Mouse (Mus musculus): ENCODE results near the gene Itsn1.

Itsn1 gene

DNA sequence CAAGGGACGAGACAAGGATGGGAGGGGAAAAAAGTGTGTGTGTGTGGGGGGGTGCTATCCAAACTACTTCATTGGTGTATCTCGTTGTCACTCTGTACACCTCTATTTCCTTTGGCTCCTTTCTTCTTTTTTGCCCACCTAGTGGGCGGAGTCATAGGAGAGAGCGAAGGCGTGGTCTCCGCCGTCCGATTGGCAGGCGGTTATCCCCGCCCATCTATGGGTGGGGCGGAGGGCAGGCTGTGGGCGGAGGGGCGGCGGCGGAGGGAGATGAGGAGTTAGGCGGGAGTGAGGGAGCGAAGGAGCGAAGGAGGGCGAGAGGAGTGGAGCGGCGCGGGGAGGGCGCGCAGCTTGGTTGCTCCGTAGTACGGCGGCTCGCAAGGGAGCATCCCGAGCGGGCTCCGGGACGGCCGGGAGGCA lies at the start of gene Itsn1:
Gene Itsn1, plus strand, starts transcription at position 216 of the 417 bp plus-strand sequence.
- DNase-seq (ENCODE audit: low spot score in 2 of 2) = peak; percentile 94 to 96

DNA sequence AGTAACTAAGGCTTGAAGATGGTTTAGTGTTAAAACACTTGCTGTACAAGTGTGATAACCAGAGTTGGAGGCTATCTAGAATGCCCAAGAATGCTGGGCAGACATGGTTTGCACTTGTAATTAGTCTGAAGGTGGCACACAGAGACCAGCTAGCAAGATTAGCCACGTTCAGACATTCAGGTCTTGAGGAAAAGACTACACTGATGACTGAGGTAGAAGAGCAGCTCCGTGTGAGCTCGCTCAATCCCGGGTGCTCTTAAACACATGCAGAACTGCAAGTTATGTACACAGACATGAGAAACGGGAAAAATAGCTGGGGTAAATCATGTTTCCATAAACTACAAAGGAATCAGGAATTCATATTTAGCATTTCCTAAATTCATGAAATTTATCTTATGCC lies 48.4 kb upstream of the Itsn1 start:
- DNase-seq (ENCODE audit: low spot score in 2 of 2) = no peak

DNA sequence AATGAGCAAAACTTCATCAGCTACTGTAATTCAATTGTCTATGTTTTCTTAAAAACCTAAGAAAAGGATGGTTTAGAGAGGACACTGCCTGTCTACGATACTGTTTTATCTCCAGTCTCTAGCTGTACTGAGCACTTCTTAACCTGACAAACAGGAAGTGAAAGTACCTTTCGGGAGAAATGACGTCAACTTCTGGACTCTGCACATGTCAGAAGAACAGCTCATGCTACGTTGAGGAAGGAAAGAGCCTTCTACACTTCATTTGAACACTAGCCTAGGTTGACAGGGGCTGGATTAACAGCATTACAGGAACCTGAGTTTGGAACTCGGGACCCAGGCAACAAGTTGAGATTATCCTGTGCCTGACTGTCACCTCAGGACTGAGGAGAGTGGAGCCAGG lies 43.6 kb upstream of the Itsn1 start:
- DNase-seq (ENCODE audit: low spot score in 2 of 2) = no peak

DNA sequence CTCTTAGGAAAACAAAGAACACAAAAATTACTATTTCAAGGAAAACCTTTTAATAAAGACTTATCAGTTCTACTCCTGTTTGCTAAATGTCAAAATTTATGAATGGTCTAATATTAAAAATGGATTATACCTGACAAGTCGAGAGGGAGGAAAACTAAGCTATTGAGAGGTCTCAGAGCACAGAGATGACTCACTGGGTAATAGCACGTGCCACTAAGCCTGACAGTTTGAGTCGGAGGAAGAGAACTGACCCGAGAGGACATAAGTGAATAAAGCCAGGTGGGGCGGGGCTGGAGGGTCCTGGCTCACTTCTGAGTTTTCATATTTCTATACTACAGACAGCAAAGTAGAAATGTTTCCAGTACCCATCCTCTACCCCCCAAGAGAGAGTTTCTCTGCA lies 42.7 kb upstream of the Itsn1 start:
- DNase-seq (ENCODE audit: low spot score in 2 of 2) = no peak

DNA sequence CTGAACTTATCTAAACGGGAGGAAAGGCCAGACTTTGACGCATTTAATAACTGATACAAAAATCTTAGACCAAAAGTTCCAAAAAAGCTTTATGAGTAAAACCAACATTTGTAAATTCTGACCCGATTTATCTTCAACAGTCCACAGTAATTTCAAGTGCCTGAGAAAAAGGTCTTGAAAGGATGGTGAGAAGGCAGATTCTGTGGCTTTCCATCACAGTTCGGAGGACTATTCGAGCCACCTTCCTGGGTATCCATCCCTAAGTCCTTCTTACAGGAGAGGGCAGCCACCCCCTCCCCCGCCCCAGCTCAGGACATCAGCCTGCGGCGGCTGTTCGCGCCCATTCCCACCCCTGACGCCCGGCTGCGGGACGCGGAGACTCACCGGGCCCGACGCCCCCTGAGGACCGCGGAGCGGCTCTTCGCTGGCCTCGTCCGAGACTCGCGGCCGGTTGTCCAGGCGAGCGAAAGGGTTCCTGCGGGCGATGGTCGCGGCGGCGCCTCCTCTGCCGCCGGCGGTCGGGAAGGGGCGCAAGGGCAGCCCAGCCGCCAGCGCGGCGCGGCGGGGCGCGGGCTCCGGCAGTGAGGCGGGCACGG lies 41.0 kb upstream of the Itsn1 start:
- DNase-seq (ENCODE audit: low spot score in 2 of 2) = no peak

DNA sequence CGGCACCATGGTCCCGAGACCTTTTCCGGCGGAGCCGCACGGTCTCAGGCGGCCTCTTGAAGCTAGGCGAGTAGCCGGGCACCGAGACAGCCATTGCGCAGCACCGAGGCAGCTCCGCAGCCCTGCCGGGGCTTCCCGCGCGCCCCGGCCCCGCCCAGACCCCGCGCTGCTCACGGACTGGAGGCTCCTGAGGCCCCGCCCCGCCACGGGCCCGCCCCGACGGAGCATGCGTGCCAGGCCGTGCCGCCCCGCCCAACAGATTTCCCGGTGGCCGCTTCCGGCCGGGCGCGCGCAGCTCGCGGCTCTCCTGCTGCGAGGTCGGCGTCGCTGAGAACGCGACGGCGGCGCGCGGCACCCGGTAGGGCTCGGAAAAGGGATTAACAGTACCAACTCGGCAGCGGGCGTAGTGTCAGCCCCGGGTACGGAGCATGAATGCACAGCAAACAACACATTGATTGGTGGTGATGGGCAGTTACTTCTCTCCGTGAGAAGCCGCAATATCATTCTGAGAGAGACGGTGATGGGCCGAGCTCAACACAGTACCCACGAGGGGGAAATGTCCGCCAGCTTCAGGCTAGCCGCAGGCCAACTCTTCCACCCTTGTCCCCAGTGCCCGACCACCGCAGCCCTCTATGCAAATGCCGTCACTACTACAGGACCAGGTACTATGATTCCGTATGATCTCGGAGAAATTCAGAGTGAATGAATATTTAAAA lies 40.3 kb upstream of the Itsn1 start, which contains the start of gene Donson:
Gene Donson, minus strand, starts transcription at position 152 of the 716 bp plus-strand sequence.
- peak; percentile 93 to 96 for DNase-seq (ENCODE audit: low spot score in 2 of 2)

DNA sequence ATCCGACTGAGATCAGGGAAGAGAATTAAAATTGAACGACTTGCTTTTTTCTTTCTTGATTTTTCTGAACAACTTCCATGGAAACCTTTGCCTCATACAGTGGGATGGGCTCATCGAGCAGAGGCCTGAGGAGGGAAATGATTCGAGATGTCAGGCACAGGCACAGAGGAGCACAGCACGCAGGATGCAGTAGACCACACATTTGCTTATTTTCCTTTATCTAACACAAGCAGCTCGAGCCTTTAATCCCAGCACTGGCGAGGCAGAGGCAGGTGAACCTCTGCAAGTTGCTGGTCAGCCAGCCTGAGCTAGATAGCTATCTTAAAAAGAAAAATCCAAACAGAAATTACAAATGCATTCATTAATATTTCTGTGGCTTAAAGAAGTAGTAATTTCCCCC lies 39.3 kb upstream of the Itsn1 start:
- no peak for DNase-seq (ENCODE audit: low spot score in 2 of 2)

DNA sequence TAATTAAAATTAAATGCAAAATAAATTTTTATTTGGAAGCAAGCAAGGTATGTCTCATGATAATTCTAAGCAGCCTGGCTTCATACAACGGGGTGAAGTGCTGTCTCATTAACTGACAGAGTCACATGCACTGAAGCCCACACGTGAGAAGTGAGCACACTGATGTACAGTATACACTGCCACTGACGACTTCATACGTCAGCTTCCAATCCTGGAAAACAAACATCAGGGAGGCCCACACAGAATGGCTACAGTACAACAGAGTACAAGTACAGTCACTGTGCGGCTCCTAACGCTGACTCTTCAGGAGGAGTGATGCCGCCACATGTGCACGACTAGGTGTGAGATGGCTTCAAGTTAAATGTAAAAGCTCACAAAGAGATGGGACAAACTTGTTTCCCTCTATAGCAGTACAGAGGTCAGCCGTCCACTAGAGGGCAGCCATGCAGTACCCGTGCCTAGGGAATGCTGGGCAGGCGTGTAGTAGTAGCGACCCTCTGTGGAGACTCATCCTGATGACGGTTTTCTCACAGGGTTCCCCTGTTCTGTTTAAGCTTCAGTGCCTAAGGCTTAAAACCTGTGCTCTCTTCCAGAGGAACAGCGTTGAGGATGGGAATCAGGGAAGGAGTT lies 34.5 kb upstream of the Itsn1 start:
- peak; percentile 59 to 77 for DNase-seq (ENCODE audit: low spot score in 2 of 2)

DNA sequence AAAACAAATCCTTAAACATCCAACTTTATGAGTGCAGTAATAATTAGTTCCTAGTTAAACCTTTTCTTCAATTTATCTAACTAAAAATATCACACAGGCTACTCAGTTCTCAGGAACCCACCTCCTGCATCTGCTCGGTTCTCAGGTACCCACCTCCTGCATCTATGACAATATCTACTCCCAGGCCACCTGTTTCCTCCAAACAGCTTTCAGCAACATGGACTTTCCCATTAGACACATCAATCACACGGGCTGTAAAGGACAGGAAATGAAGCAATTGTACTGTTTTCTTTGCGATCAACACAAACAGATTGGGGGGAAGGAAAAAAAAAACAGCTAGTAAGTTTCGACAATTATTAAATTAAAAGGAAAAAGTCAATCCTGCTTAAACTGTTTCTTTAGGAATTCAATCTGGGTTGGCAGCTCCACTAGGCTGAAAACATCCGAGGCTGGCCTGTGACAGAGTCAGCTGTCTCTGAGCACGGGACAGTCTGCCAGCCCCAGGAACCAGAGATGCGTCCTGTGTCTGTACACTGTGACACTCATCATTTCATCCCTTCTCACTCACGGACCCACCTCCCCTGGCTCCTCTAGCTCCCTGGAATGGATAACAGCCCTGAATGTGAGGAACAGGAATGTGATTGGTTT lies 33.8 kb upstream of the Itsn1 start:
- DNase-seq (ENCODE audit: low spot score in 2 of 2) = no peak

DNA sequence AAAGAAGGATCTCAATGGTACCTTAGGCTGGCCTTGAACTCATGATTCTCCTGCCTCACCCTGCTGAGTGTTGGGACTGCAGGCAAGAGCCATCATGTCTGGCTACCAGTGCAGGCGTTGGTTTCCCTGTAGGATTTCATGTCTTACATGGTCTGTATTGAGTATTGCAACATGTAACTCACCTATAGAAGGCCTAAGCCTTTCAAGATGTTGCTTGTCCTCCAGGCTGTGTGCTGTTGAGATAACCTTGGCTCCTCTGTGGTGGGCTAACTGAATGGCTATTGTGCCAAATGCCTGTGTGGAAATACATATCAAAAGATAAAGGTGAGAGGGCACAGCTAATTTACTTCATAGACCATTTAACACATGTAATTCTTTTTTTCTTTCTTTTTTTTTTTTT lies 30.1 kb upstream of the Itsn1 start:
- no peak for DNase-seq (ENCODE audit: low spot score in 2 of 2)

DNA sequence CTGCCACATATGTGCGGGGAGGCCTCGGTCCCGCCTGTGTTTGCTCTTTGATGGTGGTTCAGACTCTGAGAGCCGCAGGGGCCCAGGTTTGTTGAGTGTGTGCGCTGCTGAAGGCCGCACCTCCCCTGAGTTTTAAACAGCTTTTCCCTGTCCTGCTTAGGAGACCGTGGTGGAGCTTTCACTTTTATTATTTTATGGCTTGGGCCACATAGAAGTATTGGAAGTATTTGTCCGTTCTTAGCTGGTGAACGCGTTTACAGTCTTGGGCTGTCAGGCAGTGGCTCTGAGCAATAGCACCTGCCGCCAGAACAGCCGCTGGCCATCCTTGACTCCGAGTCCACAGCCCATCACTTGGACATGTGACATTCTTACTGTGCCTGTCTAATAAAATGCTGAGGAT lies 27.2 kb upstream of the Itsn1 start:
- no peak for DNase-seq (ENCODE audit: low spot score in 2 of 2)

DNA sequence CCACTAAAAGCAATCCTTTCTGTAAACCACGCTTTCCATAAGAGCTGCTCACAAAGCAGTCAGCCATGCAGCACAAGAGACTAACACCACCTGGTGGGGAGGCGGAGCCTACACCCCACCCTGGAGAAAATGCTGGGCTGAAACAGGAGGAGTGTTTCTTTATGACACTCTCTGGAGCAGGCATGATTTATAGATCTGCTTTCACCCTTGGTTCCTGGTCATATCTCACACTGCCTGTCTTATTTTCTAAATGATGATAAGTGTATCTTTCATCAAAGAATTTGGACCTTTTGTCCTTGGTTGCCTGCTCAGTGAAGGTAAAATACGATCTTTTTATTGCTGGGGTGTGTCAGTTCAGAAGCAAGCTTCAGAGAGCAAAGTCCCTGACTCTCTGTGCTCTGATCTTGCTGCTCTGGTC lies 26.3 kb upstream of the Itsn1 start:
- no peak for DNase-seq (ENCODE audit: low spot score in 2 of 2)

DNA sequence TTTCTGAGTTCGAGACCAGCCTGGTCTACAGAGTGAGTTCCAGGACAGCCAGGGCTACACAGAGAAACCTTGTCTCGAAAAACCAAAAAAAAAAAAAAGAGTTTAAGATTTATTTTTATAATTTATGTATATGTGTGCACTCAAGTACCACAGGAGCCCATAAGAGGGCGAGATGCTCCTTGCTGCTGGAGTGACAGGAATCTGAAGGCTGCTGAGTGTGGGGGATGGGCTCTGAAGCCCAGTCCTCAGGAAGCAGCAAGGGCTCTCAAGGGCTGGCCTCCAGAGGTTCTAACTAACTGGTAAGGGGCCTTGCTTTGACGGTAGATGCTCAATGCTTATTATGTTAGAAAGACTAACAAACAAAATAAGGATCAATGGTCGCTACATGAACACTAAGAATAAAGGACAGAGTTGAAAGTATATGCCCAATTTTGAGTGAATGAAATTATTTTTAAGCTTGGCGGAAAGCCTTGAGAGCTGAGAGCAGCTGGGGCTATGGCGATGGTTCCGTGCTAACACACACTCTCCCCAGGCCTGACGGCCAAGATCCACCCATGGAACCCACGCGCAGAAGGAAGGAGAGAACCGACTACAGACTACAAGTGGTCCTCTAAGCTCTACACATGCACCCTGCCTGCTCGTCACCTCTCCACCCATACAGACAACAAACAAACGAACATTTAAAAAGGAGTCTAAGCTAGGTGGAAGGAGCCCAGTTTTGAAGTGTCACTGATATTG lies 24.3 kb upstream of the Itsn1 start:
- no peak for DNase-seq (ENCODE audit: low spot score in 2 of 2)

DNA sequence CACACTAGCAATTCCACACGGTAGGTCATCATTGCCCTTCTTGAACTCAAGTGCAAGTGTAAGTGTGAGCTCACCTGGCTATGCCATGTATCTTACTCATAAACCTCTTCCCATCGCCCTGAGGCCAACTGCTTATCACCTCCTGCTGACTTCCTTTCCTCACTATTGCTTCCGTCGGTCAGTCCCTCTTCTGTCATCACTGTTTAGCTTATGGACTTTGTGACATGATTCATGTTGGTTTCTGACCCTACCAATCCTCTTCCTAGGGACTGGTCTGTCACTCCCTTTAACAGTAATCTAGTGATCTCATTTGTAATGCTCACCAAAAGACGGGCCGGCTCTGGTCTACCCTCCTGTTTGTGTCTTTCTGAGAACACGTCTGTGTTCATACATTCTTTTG lies 18.8 kb upstream of the Itsn1 start:
- no peak for DNase-seq (ENCODE audit: low spot score in 2 of 2)

DNA sequence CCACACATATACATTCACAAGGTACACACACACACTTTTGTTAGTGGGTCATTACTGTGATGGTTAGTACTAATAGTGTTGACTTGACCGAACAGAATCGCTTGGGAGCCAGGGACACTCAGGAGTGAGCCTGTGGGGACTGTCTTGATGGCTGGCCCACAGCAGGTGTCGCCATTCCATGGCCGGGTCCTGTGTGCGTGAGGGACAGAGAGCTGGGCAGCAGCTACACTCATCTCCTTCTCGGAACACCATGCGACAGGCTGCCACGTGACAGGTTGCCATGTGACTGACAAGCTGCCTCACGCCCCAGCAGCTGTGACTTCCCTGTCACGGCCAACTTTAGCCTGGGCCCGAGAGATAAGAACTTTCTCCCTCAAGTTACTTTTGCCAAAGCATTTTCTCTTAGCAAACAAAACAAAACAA lies 12.1 kb upstream of the Itsn1 start:
- no peak for DNase-seq (ENCODE audit: low spot score in 2 of 2)

DNA sequence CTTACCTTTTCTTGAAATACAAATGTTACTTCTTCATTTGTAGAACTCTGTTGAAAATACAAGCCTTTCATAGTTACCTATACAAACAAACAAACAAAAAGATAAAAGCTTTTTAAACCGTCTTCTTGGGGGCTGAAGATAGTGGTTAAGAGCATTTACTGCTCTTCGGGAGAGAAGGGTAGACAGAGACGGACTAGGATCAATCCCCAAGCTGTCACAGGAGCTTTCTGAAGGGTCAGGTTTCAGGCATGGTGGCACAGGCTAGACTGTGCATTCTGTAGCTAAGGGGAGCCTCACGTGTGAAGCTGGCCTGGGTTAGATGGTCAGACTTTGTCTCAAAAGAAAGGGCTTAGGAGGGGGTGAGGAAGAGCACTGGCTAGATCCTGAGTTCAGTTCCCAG lies 11.7 kb upstream of the Itsn1 start:
- DNase-seq (ENCODE audit: low spot score in 2 of 2) = no peak

DNA sequence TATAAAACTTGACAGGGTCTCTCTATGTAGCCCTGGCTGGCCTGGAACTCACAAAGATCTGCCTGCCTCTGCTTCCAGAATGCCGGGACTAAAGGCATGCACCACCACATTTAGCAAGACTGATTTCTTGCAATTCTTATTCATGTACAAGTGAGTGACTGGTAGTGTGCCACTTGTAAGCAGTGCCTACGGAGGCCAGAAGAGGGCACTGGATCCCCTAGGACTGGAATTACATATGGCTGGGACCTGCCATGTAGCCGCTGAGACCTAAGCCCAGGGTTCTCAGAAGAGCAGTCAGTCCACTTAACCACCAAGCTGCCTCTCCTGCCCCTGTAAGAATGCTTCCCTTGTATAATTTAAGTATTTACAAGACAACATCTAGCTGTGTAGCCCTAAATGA lies 4.8 kb upstream of the Itsn1 start:
- DNase-seq (ENCODE audit: low spot score in 2 of 2) = peak in 1 of 2 experiments; percentile 51

DNA sequence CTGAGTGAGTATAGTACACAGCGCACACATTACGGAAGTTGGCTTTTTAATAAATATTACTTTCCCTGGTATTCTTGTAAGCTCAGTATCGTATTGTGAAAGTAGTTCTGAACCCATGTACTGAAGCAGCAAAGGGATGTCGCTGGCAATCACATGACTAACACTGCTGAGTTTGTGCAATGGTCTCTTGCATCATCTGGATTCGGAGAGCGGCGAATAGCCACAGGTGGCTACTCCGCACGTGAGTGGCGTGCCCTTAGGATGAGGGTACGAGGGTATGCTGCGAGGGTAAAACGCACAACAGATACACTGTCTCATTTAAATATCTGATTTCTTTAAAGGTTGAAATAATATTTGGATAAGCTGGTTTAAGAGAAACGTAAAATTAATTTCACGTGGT lies 1.6 kb upstream of the Itsn1 start:
- DNase-seq (ENCODE audit: low spot score in 2 of 2) = no peak

DNA sequence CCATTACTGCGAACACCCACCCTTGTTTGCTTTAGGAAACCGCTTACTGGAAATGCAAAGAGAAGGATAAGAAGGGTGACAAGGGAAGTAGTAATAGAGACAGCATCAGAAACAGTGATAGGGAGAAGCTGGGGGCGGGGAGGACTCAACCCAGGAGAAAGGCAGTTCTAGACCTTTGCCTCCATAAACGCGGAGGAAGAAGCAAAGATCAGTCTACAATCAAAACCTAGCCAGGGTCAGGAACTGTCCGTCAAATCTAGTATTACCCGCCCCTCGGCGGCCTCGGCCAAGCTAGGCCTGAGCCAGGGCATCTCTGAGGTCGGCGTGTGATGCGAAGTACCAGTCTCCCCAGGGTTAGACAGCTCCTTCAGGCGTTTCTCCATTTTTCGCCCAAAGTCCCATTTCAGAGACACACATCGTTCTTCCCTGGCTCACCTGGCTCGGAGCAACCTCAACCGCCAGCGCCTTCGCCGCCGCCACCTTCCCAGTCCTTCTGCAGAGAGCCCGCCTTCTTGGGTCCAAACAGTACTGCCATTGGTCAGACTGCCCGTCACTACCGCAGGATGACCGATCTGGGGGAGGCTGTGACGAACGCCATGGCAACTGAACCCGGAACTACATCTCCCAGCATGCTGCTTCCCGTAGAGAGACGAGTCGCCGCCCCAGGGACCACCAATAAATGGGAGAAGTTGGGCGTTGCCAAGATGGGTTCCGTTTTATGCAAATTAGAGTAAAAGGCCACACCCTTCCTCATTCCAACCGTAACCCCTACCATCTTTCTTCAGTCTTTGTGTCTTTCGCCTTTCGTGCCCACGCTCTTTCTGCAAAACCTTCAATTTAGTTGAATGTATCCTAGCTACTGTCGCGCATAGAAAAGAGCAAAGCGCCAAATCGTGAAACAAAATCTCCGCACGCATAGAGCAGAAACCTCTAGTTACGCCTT lies 687 bp upstream of the Itsn1 start, which contains the start of gene Cryzl1:
Gene Cryzl1, minus strand, starts transcription at position 853 of the 943 bp plus-strand sequence.
- peak; percentile 94 to 97 for DNase-seq (ENCODE audit: low spot score in 2 of 2)

DNA sequence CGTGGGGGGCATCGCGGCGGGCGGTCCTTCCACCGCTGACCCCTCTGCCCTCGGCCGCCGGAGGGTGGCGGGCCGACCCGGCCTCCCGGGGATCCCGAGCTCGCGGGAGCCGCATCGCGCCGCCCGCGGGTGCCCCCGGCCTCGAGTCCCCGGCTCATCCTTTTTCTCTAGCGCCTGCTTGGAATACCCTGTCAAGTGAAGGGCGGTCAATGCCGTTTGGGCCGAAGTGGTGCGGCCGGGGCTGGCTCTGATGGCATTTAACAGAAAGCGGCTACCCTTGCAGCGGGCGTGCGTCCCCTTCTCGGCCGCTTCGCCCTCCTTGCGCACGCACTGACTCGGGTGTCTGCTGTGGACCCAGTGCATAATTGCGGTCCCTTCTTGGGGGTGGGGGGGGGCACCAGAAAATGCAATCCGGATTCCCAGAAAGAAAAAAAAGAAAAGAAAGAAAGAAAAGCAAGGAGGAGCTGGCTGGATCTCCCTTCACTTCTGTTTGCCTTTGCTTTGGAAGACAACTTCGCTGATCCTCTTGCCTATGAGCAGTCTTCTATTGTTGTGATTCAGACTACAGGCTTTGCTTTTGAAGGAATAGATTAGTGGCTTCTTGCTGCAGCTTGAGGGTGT lies 850 bp downstream of the Itsn1 start:
- DNase-seq (ENCODE audit: low spot score in 2 of 2) = peak in 1 of 2 experiments; percentile 64
